Mouse (Mus musculus): ENCODE measurements around the gene Trim33.

- TF ChIP-seq CTCF (IDR thresholded peaks at IDR 0.05; ENCODE audit: low read depth) (no peak), EP300 (IDR thresholded peaks at IDR 0.05; ENCODE audit: low read depth) (no peak)
Observed at GRCm38 (mm10) chr3:103367176-103367970, 88.3 kb downstream of the Trim33 start.
